Mouse (Mus musculus): ENCODE data around the gene Kat2a. TPM values are rescaled to one million over a fixed set of nuclear protein-coding genes. Genes with fewer than 3 reads are reported as not detected.

Gene Kat2a
- polyA plus RNA-seq, 1 experiment from 2014 or later: 40.7 TPM

- WGBS: 2% methylated on average over 23 of the region's 23 CpGs
- Histone ChIP-seq H3K4me3 (ENCODE audit: low read length) (peak within 1 kb of the TSS; percentile 30), H3K4me2 (ENCODE audit: low read depth, low read length) (peak within 1 kb of the TSS; percentile 64), H3K27me3 (replicated peaks; ENCODE audit: control insufficient read depth, insufficient read depth, low read length) (no peaks in the 10 kb centered on the region; the same call in none of the 2 replicates), H3K36me3 (ENCODE audit: control insufficient read depth, insufficient read depth, low read length) (no peaks in the 10 kb centered on the region), H3K9me3 (ENCODE audit: control insufficient read depth, low read length) (no peaks in the 10 kb centered on the region), H3K4me1 (ENCODE audit: control insufficient read depth, insufficient read depth, low read length) (peaks cover 9% of the 10 kb centered on the region; the same call in 1 of the 2 replicates), H3K9ac (ENCODE audit: low read depth, low read length) (peak within 1 kb of the TSS; percentile 45), H3K27ac (ENCODE audit: low read length) (no peak within 1 kb of the TSS)
- ATAC-seq: peak; percentile 67
Observed at GRCm38 (mm10) chr11:100692164-100692616, 20.1 kb downstream of the Kat2a start, which contains the start of gene Zfp385c. TSS of gene Zfp385c (minus strand) at chr11:100692455.

- Histone ChIP-seq H3K4me1 (ENCODE audit: control insufficient read depth, insufficient read depth, low read length) (peaks cover 9% of the 10 kb centered on the region; the same call in 1 of the 2 replicates), H3K9ac (ENCODE audit: low read depth, low read length) (no peak overlapping the region), H3K27me3 (replicated peaks; ENCODE audit: control insufficient read depth, insufficient read depth, low read length) (no peaks in the 10 kb centered on the region; the same call in none of the 2 replicates), H3K4me2 (ENCODE audit: low read depth, low read length) (no peak overlapping the region), H3K36me3 (ENCODE audit: control insufficient read depth, insufficient read depth, low read length) (no peaks in the 10 kb centered on the region), H3K27ac (ENCODE audit: low read length) (no peak overlapping the region), H3K9me3 (ENCODE audit: control insufficient read depth, low read length) (no peaks in the 10 kb centered on the region), H3K4me3 (ENCODE audit: low read length) (no peak overlapping the region)
- 67% methylated on average over 7 of the region's 7 CpGs for WGBS
- no peak for ATAC-seq
Observed at GRCm38 (mm10) chr11:100690389-100690788, 21.9 kb downstream of the Kat2a start.

DNA sequence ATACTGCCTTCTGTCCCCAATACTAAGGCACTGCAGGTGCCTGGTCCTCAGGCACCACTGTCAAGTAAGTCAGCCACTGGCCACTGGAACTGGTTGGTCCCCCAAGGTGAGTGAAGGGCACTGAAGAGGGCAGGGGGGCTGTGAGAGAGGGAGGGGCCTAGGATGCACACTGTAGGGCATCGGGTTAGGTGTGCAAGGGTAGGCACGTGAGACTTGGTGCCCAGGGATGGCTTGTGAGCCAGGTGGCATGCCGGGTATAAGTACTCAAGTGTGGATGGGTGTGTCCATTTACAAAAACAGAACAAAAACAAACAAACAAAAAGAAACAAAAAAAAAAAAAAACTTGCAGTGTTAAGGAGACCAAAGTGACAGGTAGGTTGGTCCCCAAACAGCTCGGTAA lies 23.8 kb downstream of the Kat2a start:
- no peak overlapping the region for H3K4me2 ChIP-seq (ENCODE audit: low read depth, low read length)

DNA sequence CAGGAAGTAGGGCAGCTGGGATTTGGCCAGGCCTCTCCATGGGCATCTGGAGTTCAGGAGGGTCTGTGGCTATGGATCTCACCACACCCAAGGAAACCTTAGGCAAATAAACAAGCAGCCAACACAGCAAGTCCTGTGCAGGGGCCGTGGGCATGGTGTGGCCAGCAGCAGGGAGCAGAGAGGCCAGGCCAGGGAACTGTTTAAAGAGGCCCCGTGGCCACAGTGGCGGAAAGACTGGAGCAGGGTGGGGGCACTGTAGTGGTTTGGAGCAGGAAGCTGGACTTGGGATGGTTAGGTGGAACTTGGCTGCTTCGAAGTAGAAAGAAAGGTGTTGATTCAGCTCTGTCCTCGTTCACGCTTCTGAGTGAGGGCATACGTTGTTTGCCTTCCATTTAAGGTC lies 25.0 kb downstream of the Kat2a start:
- WGBS: 70% methylated on average over 7 of the region's 7 CpGs
- H3K4me2 ChIP-seq (ENCODE audit: low read depth, low read length): no peak overlapping the region
- H3K27ac ChIP-seq (ENCODE audit: low read length): no peak overlapping the region
- no peak for ATAC-seq
- H3K9me3 ChIP-seq (ENCODE audit: control insufficient read depth, low read length): no peaks in the 10 kb centered on the region
- H3K36me3 ChIP-seq (ENCODE audit: control insufficient read depth, insufficient read depth, low read length): no peaks in the 10 kb centered on the region
- H3K4me1 ChIP-seq (ENCODE audit: control insufficient read depth, insufficient read depth, low read length): peaks cover 7% of the 10 kb centered on the region; the same call in 1 of the 2 replicates
- H3K27me3 ChIP-seq (replicated peaks; ENCODE audit: control insufficient read depth, insufficient read depth, low read length): no peaks in the 10 kb centered on the region; the same call in none of the 2 replicates
- no peak overlapping the region for H3K9ac ChIP-seq (ENCODE audit: low read depth, low read length)
- H3K4me3 ChIP-seq (ENCODE audit: low read length): no peak overlapping the region

More for the DNA sequence above, 23.8 kb downstream of the Kat2a start:
- H3K27ac ChIP-seq (ENCODE audit: low read length): no peak overlapping the region
- H3K4me3 ChIP-seq (ENCODE audit: low read length): no peak overlapping the region
- no peaks in the 10 kb centered on the region for H3K36me3 ChIP-seq (ENCODE audit: control insufficient read depth, insufficient read depth, low read length)
- no peak overlapping the region for H3K9ac ChIP-seq (ENCODE audit: low read depth, low read length)
- no peaks in the 10 kb centered on the region for H3K9me3 ChIP-seq (ENCODE audit: control insufficient read depth, low read length)
- peaks cover 9% of the 10 kb centered on the region; the same call in 1 of the 2 replicates for H3K4me1 ChIP-seq (ENCODE audit: control insufficient read depth, insufficient read depth, low read length)
- no peak for ATAC-seq
- no peaks in the 10 kb centered on the region; the same call in none of the 2 replicates for H3K27me3 ChIP-seq (replicated peaks; ENCODE audit: control insufficient read depth, insufficient read depth, low read length)
- WGBS: 83% methylated on average over 4 of the region's 4 CpGs

DNA sequence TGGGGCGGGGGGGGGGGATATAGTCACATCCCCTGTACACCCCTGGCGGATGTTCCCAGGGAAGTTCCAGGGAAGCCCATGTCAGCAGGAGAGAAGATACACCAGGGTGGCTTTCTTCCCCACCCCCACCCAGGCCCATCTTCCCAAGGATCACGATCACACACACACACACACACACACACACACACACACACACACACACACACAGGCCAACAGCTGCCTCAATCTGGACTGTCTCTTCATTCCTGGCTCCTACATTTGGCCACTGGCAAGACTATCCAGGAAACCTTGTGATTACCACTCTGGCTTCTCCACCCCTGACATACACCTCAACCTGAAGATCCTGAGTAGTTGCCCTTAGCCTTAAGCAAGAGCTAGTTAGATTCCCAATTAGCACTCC lies 26.9 kb downstream of the Kat2a start:
- Histone ChIP-seq H3K27me3 (replicated peaks; ENCODE audit: control insufficient read depth, insufficient read depth, low read length) (no peaks in the 10 kb centered on the region), H3K4me1 (ENCODE audit: control insufficient read depth, insufficient read depth, low read length) (no peaks in the 10 kb centered on the region; the same call in 1 of the 2 replicates), H3K4me2 (ENCODE audit: low read depth, low read length) (no peak overlapping the region), H3K36me3 (ENCODE audit: control insufficient read depth, insufficient read depth, low read length) (no peaks in the 10 kb centered on the region), H3K27ac (ENCODE audit: low read length) (no peak overlapping the region), H3K9me3 (ENCODE audit: control insufficient read depth, low read length) (no peaks in the 10 kb centered on the region), H3K9ac (ENCODE audit: low read depth, low read length) (no peak overlapping the region), H3K4me3 (ENCODE audit: low read length) (no peak overlapping the region)
- WGBS: 80% methylated on average over 3 of the region's 3 CpGs
- no peak for ATAC-seq

GRCm38 (mm10) chr11:100684084-100684483 lies 28.2 kb downstream of the Kat2a start:
- Histone ChIP-seq H3K27ac (ENCODE audit: low read length) (no peak overlapping the region), H3K4me2 (ENCODE audit: low read depth, low read length) (no peak overlapping the region), H3K9me3 (ENCODE audit: control insufficient read depth, low read length) (no peaks in the 10 kb centered on the region), H3K4me3 (ENCODE audit: low read length) (no peak overlapping the region), H3K36me3 (ENCODE audit: control insufficient read depth, insufficient read depth, low read length) (no peaks in the 10 kb centered on the region), H3K9ac (ENCODE audit: low read depth, low read length) (no peak overlapping the region), H3K4me1 (ENCODE audit: control insufficient read depth, insufficient read depth, low read length) (no peaks in the 10 kb centered on the region), H3K27me3 (replicated peaks; ENCODE audit: control insufficient read depth, insufficient read depth, low read length) (no peaks in the 10 kb centered on the region)
- WGBS: 82% methylated on average over 2 of the region's 2 CpGs
- no peak for ATAC-seq

- Histone ChIP-seq H3K4me1 (ENCODE audit: control insufficient read depth, insufficient read depth, low read length) (no peaks in the 10 kb centered on the region), H3K9me3 (ENCODE audit: control insufficient read depth, low read length) (no peaks in the 10 kb centered on the region), H3K4me2 (ENCODE audit: low read depth, low read length) (no peak overlapping the region), H3K36me3 (ENCODE audit: control insufficient read depth, insufficient read depth, low read length) (no peaks in the 10 kb centered on the region), H3K27ac (ENCODE audit: low read length) (no peak overlapping the region), H3K27me3 (replicated peaks; ENCODE audit: control insufficient read depth, insufficient read depth, low read length) (no peaks in the 10 kb centered on the region), H3K9ac (ENCODE audit: low read depth, low read length) (no peak overlapping the region), H3K4me3 (ENCODE audit: low read length) (no peak overlapping the region)
- no peak for ATAC-seq
- WGBS: 73% methylated on average over 5 of the region's 5 CpGs
Observed at GRCm38 (mm10) chr11:100682526-100682925, 29.7 kb downstream of the Kat2a start.

- Histone ChIP-seq H3K4me2 (ENCODE audit: low read depth, low read length) (no peak overlapping the region), H3K9ac (ENCODE audit: low read depth, low read length) (no peak overlapping the region), H3K9me3 (ENCODE audit: control insufficient read depth, low read length) (no peaks in the 10 kb centered on the region), H3K36me3 (ENCODE audit: control insufficient read depth, insufficient read depth, low read length) (no peaks in the 10 kb centered on the region), H3K4me3 (ENCODE audit: low read length) (no peak overlapping the region), H3K27ac (ENCODE audit: low read length) (no peak overlapping the region), H3K4me1 (ENCODE audit: control insufficient read depth, insufficient read depth, low read length) (no peaks in the 10 kb centered on the region), H3K27me3 (replicated peaks; ENCODE audit: control insufficient read depth, insufficient read depth, low read length) (no peaks in the 10 kb centered on the region)
- 77% methylated on average over 5 of the region's 5 CpGs for WGBS
- no peak for ATAC-seq
Observed at GRCm38 (mm10) chr11:100681826-100682225, 30.4 kb downstream of the Kat2a start.

DNA sequence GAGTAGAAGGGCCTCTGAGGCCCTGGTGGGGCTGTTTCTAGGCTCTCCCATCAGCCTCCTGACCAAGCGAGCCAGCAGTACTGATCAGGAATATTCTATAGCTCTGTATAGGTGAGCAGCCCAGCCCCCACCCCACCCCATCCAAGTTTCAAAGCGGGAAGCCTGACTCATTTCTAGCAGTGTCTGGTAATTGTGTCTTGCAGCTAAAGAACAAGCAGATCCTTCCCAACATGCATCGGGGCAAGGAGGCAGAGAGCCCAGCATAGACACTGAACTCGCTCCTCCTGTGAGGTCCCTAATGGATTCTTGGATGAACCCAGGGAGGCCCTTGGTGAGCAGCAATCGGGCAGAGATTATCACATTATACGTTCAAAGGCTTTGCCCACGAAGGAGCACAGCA lies 34.5 kb downstream of the Kat2a start:
- Histone ChIP-seq H3K4me1 (ENCODE audit: control insufficient read depth, insufficient read depth, low read length) (peaks cover 5% of the 10 kb centered on the region; the same call in 1 of the 2 replicates), H3K9me3 (ENCODE audit: control insufficient read depth, low read length) (no peaks in the 10 kb centered on the region), H3K4me3 (ENCODE audit: low read length) (no peak overlapping the region), H3K36me3 (ENCODE audit: control insufficient read depth, insufficient read depth, low read length) (no peaks in the 10 kb centered on the region), H3K27me3 (replicated peaks; ENCODE audit: control insufficient read depth, insufficient read depth, low read length) (no peaks in the 10 kb centered on the region; the same call in 1 of the 2 replicates), H3K27ac (ENCODE audit: low read length) (no peak overlapping the region), H3K4me2 (ENCODE audit: low read depth, low read length) (no peak overlapping the region), H3K9ac (ENCODE audit: low read depth, low read length) (no peak overlapping the region)
- 59% methylated on average over 7 of the region's 7 CpGs for WGBS
- no peak for ATAC-seq

- peak overlapping the region; percentile 17 for H3K9ac ChIP-seq (ENCODE audit: low read depth, low read length)
- no peak overlapping the region for H3K27ac ChIP-seq (ENCODE audit: low read length)
- peaks cover 4% of the 10 kb centered on the region; the same call in 1 of the 2 replicates for H3K27me3 ChIP-seq (replicated peaks; ENCODE audit: control insufficient read depth, insufficient read depth, low read length)
- peaks cover 5% of the 10 kb centered on the region; the same call in 1 of the 2 replicates for H3K4me1 ChIP-seq (ENCODE audit: control insufficient read depth, insufficient read depth, low read length)
- 4% methylated on average over 23 of the region's 23 CpGs for WGBS
- peak overlapping the region; percentile 18 for H3K4me3 ChIP-seq (ENCODE audit: low read length)
- H3K36me3 ChIP-seq (ENCODE audit: control insufficient read depth, insufficient read depth, low read length): no peaks in the 10 kb centered on the region
- ATAC-seq: no peak
- no peak overlapping the region for H3K4me2 ChIP-seq (ENCODE audit: low read depth, low read length)
- H3K9me3 ChIP-seq (ENCODE audit: control insufficient read depth, low read length): no peaks in the 10 kb centered on the region
Observed at GRCm38 (mm10) chr11:100673169-100673568, 39.1 kb downstream of the Kat2a start.

Measured in intestine, embryonic 16.5 days (tissue).